Mouse (Mus musculus) hindbrain, postnatal 0 days (tissue): ENCODE results near the gene Nenf. TPM values are rescaled to one million over a fixed set of nuclear protein-coding genes. Genes with fewer than 3 reads are reported as not detected.
A peak's percentile ranks its signal among the peaks of the same experiment; 100 is the strongest.

ENCODE experiments used
- ATAC-seq: fragments of 200-750 bp; cut with Nextera tagmentation; 2 replicates; pipeline ENCODE4 v1.8.0; 2017; ENCODE audit warnings: mild to moderate bottlenecking, moderate TSS enrichment, moderate library complexity
- DNase-seq: peaks from one replicate; pipeline ENCODE4 v3.0.0-alpha.2; 2015; ENCODE audit warnings: low spot score
- H3K27ac ChIP-seq: fragments of 300-500 bp; sonication (generic); 2 replicates; pipeline ENCODE4 v1.5.1; 2014; ENCODE audit warnings: mild to moderate bottlenecking
- H3K27me3 ChIP-seq: fragments of 300-500 bp; sonication (generic); 2 replicates; pipeline ENCODE4 v1.6.1; 2014; ENCODE audit warnings: low read length, mixed read lengths; ENCODE audit not compliant: insufficient read depth
- H3K36me3 ChIP-seq: fragments of 300-500 bp; sonication (generic); 2 replicates; pipeline ENCODE4 v1.6.1; 2014; ENCODE audit warnings: low read length, mixed read lengths; ENCODE audit not compliant: insufficient read depth
- H3K4me1 ChIP-seq: fragments of 300-500 bp; sonication (generic); 2 replicates; pipeline ENCODE4 v1.6.1; 2014; ENCODE audit warnings: antibody characterized with exemption, low read length, mixed read lengths; ENCODE audit not compliant: insufficient read depth
- H3K4me2 ChIP-seq: fragments of 300-500 bp; sonication (generic); 2 replicates; pipeline ENCODE4 v1.6.1; 2014; ENCODE audit warnings: low read depth, mild to moderate bottlenecking, low read length, moderate library complexity, mixed read lengths
- H3K4me3 ChIP-seq: fragments of 300-500 bp; sonication (generic); 2 replicates; pipeline ENCODE4 v1.5.1; 2014; ENCODE audit warnings: low read length
- H3K9ac ChIP-seq: fragments of 300-500 bp; sonication (generic); replicated peaks from 2 replicates; pipeline ENCODE4 v1.6.1; 2014; ENCODE audit warnings: mild to moderate bottlenecking, low read length, moderate library complexity, mixed read lengths
- H3K9me3 ChIP-seq: fragments of 300-500 bp; sonication (generic); 2 replicates; pipeline ENCODE4 v1.6.1; 2016; ENCODE audit warnings: low read length, mixed read lengths
- CTCF ChIP-seq: IDR thresholded peaks from 2 replicates; pipeline ENCODE4 v1.5.1; 2016; ENCODE audit warnings: antibody characterized with exemption, control low read depth, low read depth
- WGBS: fragments of 180-500 bp; shearing (Covaris S2); extraction: QIAGEN DNeasy Blood & Tissue Kit; methylation state at CpG from one replicate; pipeline ENCODE4 v1.1.7; 2014; 5-methylcytosine and 5-hydroxymethylcytosine counted together
- polyA plus RNA-seq: library from polyadenylated mRNA; unstranded; fragments of >200 nt; fragmentation: Nextera tagmentation; extraction: Ambion mirVana; gene quantifications from 2 replicates; pipeline ENCODE4 v1.2.1, GENCODE M21; 2015
- total RNA-seq: library from RNA; depleted of rRNA; stranded (reverse); fragments of >200 nt; gene quantifications from 2 replicates; pipeline ENCODE4 v1.2.3, GENCODE M21; 2014; rRNA removed

Nenf gene
- total and polyA plus RNA-seq, 2 experiments from 2014 or later: 143 to 182 TPM

- H3K27me3 ChIP-seq: no peaks in the 10 kb centered on the region
- TF ChIP-seq CTCF: no peak
- no peaks in the 10 kb centered on the region for H3K9me3 ChIP-seq
- no peaks in the 10 kb centered on the region for H3K36me3 ChIP-seq
- WGBS: 35% methylated on average over 7 of the region's 7 CpGs
- H3K4me2 ChIP-seq: no peak overlapping the region
- no peaks in the 10 kb centered on the region; the same call in 1 of the 2 replicates for H3K4me1 ChIP-seq
- H3K4me3 ChIP-seq: no peak overlapping the region
- DNase-seq (peak; percentile 7), ATAC-seq (no peak)
- no peak overlapping the region for H3K9ac ChIP-seq
- H3K27ac ChIP-seq: no peak overlapping the region
Observed at GRCm38 (mm10) chr1:191259121-191259520, 58.9 kb downstream of the Nenf start.

- WGBS: 64% methylated on average over 3 of the region's 3 CpGs
- H3K9me3 ChIP-seq: no peaks in the 10 kb centered on the region
- no peak overlapping the region for H3K4me3 ChIP-seq
- no peaks in the 10 kb centered on the region; the same call in 1 of the 2 replicates for H3K4me1 ChIP-seq
- ATAC-seq (no peak), DNase-seq (no peak)
- no peak overlapping the region for H3K9ac ChIP-seq
- H3K4me2 ChIP-seq: no peak overlapping the region
- no peaks in the 10 kb centered on the region for H3K36me3 ChIP-seq
- no peaks in the 10 kb centered on the region for H3K27me3 ChIP-seq
- H3K27ac ChIP-seq: no peak overlapping the region
- TF ChIP-seq CTCF: no peak
Observed at GRCm38 (mm10) chr1:191258521-191258920, 59.5 kb downstream of the Nenf start.

GRCm38 (mm10) chr1:191257981-191258380, 60.0 kb downstream of the Nenf start:
- no peak for DNase-seq
- 53% methylated on average over 2 of the region's 2 CpGs for WGBS
- no peak overlapping the region for H3K4me2 ChIP-seq
- ATAC-seq: no peak
- no peaks in the 10 kb centered on the region for H3K9me3 ChIP-seq
- no peak overlapping the region for H3K4me3 ChIP-seq
- H3K36me3 ChIP-seq: no peaks in the 10 kb centered on the region
- no peaks in the 10 kb centered on the region for H3K27me3 ChIP-seq
- H3K9ac ChIP-seq: no peak overlapping the region
- H3K27ac ChIP-seq: no peak overlapping the region
- TF ChIP-seq CTCF: no peak
- no peaks in the 10 kb centered on the region; the same call in 1 of the 2 replicates for H3K4me1 ChIP-seq

GRCm38 (mm10) chr1:191257351-191257771, 60.6 kb downstream of the Nenf start:
- Histone ChIP-seq H3K27me3 (no peaks in the 10 kb centered on the region), H3K4me3 (no peak overlapping the region), H3K36me3 (no peaks in the 10 kb centered on the region), H3K4me1 (no peaks in the 10 kb centered on the region; the same call in 1 of the 2 replicates), H3K4me2 (no peak overlapping the region), H3K9me3 (no peaks in the 10 kb centered on the region), H3K27ac (no peak overlapping the region), H3K9ac (no peak overlapping the region)
- 61% methylated on average over 3 of the region's 3 CpGs for WGBS
- TF ChIP-seq CTCF: no peak
- ATAC-seq (no peak), DNase-seq (no peak)

Other genes starting within 250 kb of the Nenf start
- gene Batf3, start 220.3 kb downstream of the Nenf start, total RNA-seq: 1.0 and 4.7 TPM in 2 replicates
- gene Batf3, start 220.3 kb downstream of the Nenf start, polyA plus RNA-seq: 4.0 and 4.1 TPM in 2 replicates
- gene Fam71a, start 153.4 kb downstream of the Nenf start, total RNA-seq: not detected in 2 replicates
- not detected in 2 replicates for gene Fam71a, start 153.4 kb downstream of the Nenf start, polyA plus RNA-seq
- 1.6 and 1.8 TPM in 2 replicates for gene Atf3, start 100.2 kb downstream of the Nenf start, total RNA-seq
- 1.7 and 1.8 TPM in 2 replicates for gene Atf3, start 100.2 kb downstream of the Nenf start, polyA plus RNA-seq
- gene Tmem206, start 7.7 kb upstream of the Nenf start, total RNA-seq: 22.5 and 24.9 TPM in 2 replicates
- gene Tmem206, start 7.7 kb upstream of the Nenf start, polyA plus RNA-seq: 23.2 and 24.0 TPM in 2 replicates
- gene Ppp2r5a, start 85.1 kb upstream of the Nenf start, total RNA-seq: 54.0 and 65.6 TPM in 2 replicates
- 12.8 and 13.2 TPM in 2 replicates for gene Ppp2r5a, start 85.1 kb upstream of the Nenf start, polyA plus RNA-seq